11 mouse cellular contexts compared by ENCODE assay signal in genomic region chr4:123237386-123238266, GRCm38 (mm10). TPM values are rescaled to one million over a fixed set of nuclear protein-coding genes. Genes with fewer than 3 reads are reported as not detected.
DNase-seq lines count a peak whose midpoint lies in the region; ATAC-seq and TF ChIP-seq lines count a peak whose summit lies in the region.
"Had no signal": no experiment of that assay in that cellular context is flagged by ENCODE, and none has a peak within 500 bp of the region (broad histone marks: within the 10 kb centered on the region; RNA-seq: fewer than 3 reads in every experiment).

No protein-coding gene starts in this region.

- no peak for TF ChIP-seq CTCF in lung, adult 2 months (IDR thresholded peaks at IDR 0.05; ENCODE audit: insufficient read depth, low read length)

- H3K9ac ChIP-seq in heart, embryonic 12.5 days = no peak overlapping the region
- H3K9ac ChIP-seq in stomach, embryonic 15.5 days = no peak overlapping the region
- no peak overlapping the region for H3K9ac ChIP-seq in forebrain, embryonic 14.5 days (ENCODE audit: low read length)
- no peak overlapping the region for H3K9ac ChIP-seq in midbrain, embryonic 13.5 days (replicated peaks)
- H3K9ac ChIP-seq: liver, embryonic 13.5 days had no signal

- TF ChIP-seq POLR2A in lung, adult 2 months (IDR thresholded peaks at IDR 0.05; ENCODE audit: borderline replicate concordance, extremely low read depth, low read depth, low read length) = peak; percentile 18; the same call in 1 of the 2 replicates

- peak; percentile 61; the same call in 1 of the 2 replicates for ATAC-seq in heart, embryonic 12.5 days (ENCODE audit: insufficient number of reproducible peaks, low FRiP score)
- peak; percentile 25; the same call in 1 of the 2 replicates for ATAC-seq in stomach, embryonic 15.5 days (ENCODE audit: insufficient read depth, low FRiP score, low read depth)
- no peak for ATAC-seq in forebrain, embryonic 14.5 days
- no peak for ATAC-seq in midbrain, embryonic 13.5 days

- peak overlapping the region; percentile 24; the same call in 1 of the 2 replicates for H3K27ac ChIP-seq in heart, embryonic 12.5 days (ENCODE audit: poor library complexity, severe bottlenecking)
- H3K27ac ChIP-seq in limb, embryonic 10.5 days = peak overlapping the region; percentile 50; the same call in 1 of the 2 replicates
- H3K27ac ChIP-seq in stomach, embryonic 15.5 days = peak overlapping the region; percentile 62; the same call in 1 of the 2 replicates
- no peak overlapping the region for H3K27ac ChIP-seq in forebrain, embryonic 14.5 days (ENCODE audit: low read depth, low read length)
- no peak overlapping the region for H3K27ac ChIP-seq in midbrain, embryonic 13.5 days
- H3K27ac ChIP-seq: liver, embryonic 13.5 days had no signal

- no peaks in the 10 kb centered on the region for H3K36me3 ChIP-seq in heart, embryonic 12.5 days
- no peaks in the 10 kb centered on the region for H3K36me3 ChIP-seq in limb, embryonic 10.5 days
- H3K36me3 ChIP-seq in stomach, embryonic 15.5 days = no peaks in the 10 kb centered on the region
- no peaks in the 10 kb centered on the region for H3K36me3 ChIP-seq in forebrain, embryonic 14.5 days (ENCODE audit: control insufficient read depth, insufficient read depth, low read length)
- H3K36me3 ChIP-seq in midbrain, embryonic 13.5 days = no peaks in the 10 kb centered on the region
- H3K36me3 ChIP-seq: liver, embryonic 13.5 days had no signal

- DNase-seq in lung, adult 2 months = no peak
- DNase-seq in lung, postnatal 4 days = no peak
- no peak for DNase-seq in limb, embryonic 10.5 days (ENCODE audit: low spot score)
- no peak for DNase-seq in forebrain, embryonic 14.5 days (ENCODE audit: low spot score)
- DNase-seq in retina, postnatal 1 day = no peak
- DNase-seq: adrenal gland, adult 2 months; liver, embryonic 13.5 days; thymus, postnatal 14 days had no signal

- H3K9me3 ChIP-seq in heart, embryonic 12.5 days (replicated peaks) = no peaks in the 10 kb centered on the region
- H3K9me3 ChIP-seq in limb, embryonic 10.5 days (replicated peaks) = no peaks in the 10 kb centered on the region
- no peaks in the 10 kb centered on the region for H3K9me3 ChIP-seq in stomach, embryonic 15.5 days
- H3K9me3 ChIP-seq in forebrain, embryonic 14.5 days (replicated peaks; ENCODE audit: control insufficient read depth, low read length) = no peaks in the 10 kb centered on the region
- H3K9me3 ChIP-seq in midbrain, embryonic 13.5 days = no peaks in the 10 kb centered on the region
- H3K9me3 ChIP-seq: liver, embryonic 13.5 days had no signal

- peaks cover 25% of the 10 kb centered on the region; the same call in 1 of the 2 replicates for H3K27me3 ChIP-seq in heart, embryonic 12.5 days (replicated peaks)
- H3K27me3 ChIP-seq in limb, embryonic 10.5 days (ENCODE audit: low read depth, poor library complexity, severe bottlenecking) = peaks cover 85% of the 10 kb centered on the region
- H3K27me3 ChIP-seq in stomach, embryonic 15.5 days (replicated peaks) = peaks cover 6% of the 10 kb centered on the region; the same call in 1 of the 2 replicates
- H3K27me3 ChIP-seq in forebrain, embryonic 14.5 days (replicated peaks; ENCODE audit: control insufficient read depth, insufficient read depth, low read length) = peaks cover 39% of the 10 kb centered on the region
- H3K27me3 ChIP-seq in midbrain, embryonic 13.5 days = peaks cover 62% of the 10 kb centered on the region

- no peaks in the 10 kb centered on the region; the same call in 1 of the 2 replicates for H3K4me1 ChIP-seq in lung, adult 2 months (ENCODE audit: control insufficient read depth, insufficient read depth, low read length)
- H3K4me1 ChIP-seq in heart, embryonic 12.5 days (replicated peaks) = peaks cover 58% of the 10 kb centered on the region
- peaks cover 57% of the 10 kb centered on the region for H3K4me1 ChIP-seq in limb, embryonic 10.5 days
- peaks cover 22% of the 10 kb centered on the region for H3K4me1 ChIP-seq in stomach, embryonic 15.5 days
- H3K4me1 ChIP-seq in forebrain, embryonic 14.5 days (ENCODE audit: control insufficient read depth, insufficient read depth, low read length) = peaks cover 7% of the 10 kb centered on the region; the same call in 1 of the 2 replicates
- peaks cover 18% of the 10 kb centered on the region for H3K4me1 ChIP-seq in midbrain, embryonic 13.5 days (replicated peaks)
- H3K4me1 ChIP-seq: liver, embryonic 13.5 days had no signal

- WGBS in lung, adult 2 months = 45% methylated on average over 6 of the region's 6 CpGs
- WGBS in heart, embryonic 12.5 days = 46% methylated on average over 6 of the region's 6 CpGs
- WGBS in limb, embryonic 10.5 days = 74% methylated on average over 6 of the region's 6 CpGs
- 60% methylated on average over 6 of the region's 6 CpGs for WGBS in stomach, embryonic 15.5 days
- 66% methylated on average over 6 of the region's 6 CpGs for WGBS in forebrain, embryonic 14.5 days
- 67% methylated on average over 6 of the region's 6 CpGs for WGBS in midbrain, embryonic 13.5 days

- H3K4me2 ChIP-seq in heart, embryonic 12.5 days = no peak overlapping the region
- H3K4me2 ChIP-seq in stomach, embryonic 15.5 days = no peak overlapping the region
- H3K4me2 ChIP-seq in forebrain, embryonic 14.5 days (ENCODE audit: low read length) = no peak overlapping the region
- no peak overlapping the region for H3K4me2 ChIP-seq in midbrain, embryonic 13.5 days (replicated peaks)
- H3K4me2 ChIP-seq: liver, embryonic 13.5 days had no signal

- no peak overlapping the region for H3K4me3 ChIP-seq in lung, adult 2 months (replicated peaks; ENCODE audit: extremely low read depth, low read depth, low read length)
- no peak overlapping the region for H3K4me3 ChIP-seq in heart, embryonic 12.5 days
- no peak overlapping the region for H3K4me3 ChIP-seq in limb, embryonic 10.5 days
- H3K4me3 ChIP-seq in stomach, embryonic 15.5 days (replicated peaks) = no peak overlapping the region
- H3K4me3 ChIP-seq in forebrain, embryonic 14.5 days (ENCODE audit: low read depth, low read length) = no peak overlapping the region
- no peak overlapping the region for H3K4me3 ChIP-seq in midbrain, embryonic 13.5 days (replicated peaks)
- H3K4me3 ChIP-seq: liver, embryonic 13.5 days had no signal

RNA-seq across cellular contexts. Expression of gene Heyl, which starts 4.3 kb away (rescaled TPM):
- polyA plus RNA-seq in lung, adult 2 months (2012; rRNA removed) = 17.9 and 18.0 TPM in 2 replicates
- polyA plus RNA-seq in heart, embryonic 12.5 days (2016; fragmentation: Nextera tagmentation; extraction: Ambion mirVana) = 6.8 and 7.3 TPM in 2 replicates
- 1.8 and 2.2 TPM in 2 replicates for polyA plus RNA-seq in limb, embryonic 10.5 days (2016; fragmentation: Nextera tagmentation; extraction: Ambion mirVana)
- polyA plus RNA-seq in stomach, embryonic 15.5 days (2015; fragmentation: Nextera tagmentation; extraction: Ambion mirVana) = 14.1 and 18.9 TPM in 2 replicates
- 5.4 and 6.7 TPM in 2 replicates for polyA plus RNA-seq in forebrain, embryonic 14.5 days (2014; fragmentation: Nextera tagmentation; extraction: Ambion mirVana)
- 5.5 and 6.6 TPM in 2 replicates for polyA plus RNA-seq in midbrain, embryonic 13.5 days (2015; fragmentation: Nextera tagmentation; extraction: Ambion mirVana)

RNA-seq across cellular contexts. Expression of gene Pabpc4, which starts 24.5 kb away (rescaled TPM):
- 60.3 and 65.4 TPM in 2 replicates for polyA plus RNA-seq in lung, adult 2 months (2012; rRNA removed)
- 62.7 and 63.0 TPM in 2 replicates for polyA plus RNA-seq in heart, embryonic 12.5 days (2016; fragmentation: Nextera tagmentation; extraction: Ambion mirVana)
- 54.1 and 64.4 TPM in 2 replicates for polyA plus RNA-seq in limb, embryonic 10.5 days (2016; fragmentation: Nextera tagmentation; extraction: Ambion mirVana)
- polyA plus RNA-seq in stomach, embryonic 15.5 days (2015; fragmentation: Nextera tagmentation; extraction: Ambion mirVana) = 49.0 and 50.2 TPM in 2 replicates
- 35.6 and 36.3 TPM in 2 replicates for polyA plus RNA-seq in forebrain, embryonic 14.5 days (2014; fragmentation: Nextera tagmentation; extraction: Ambion mirVana)
- polyA plus RNA-seq in midbrain, embryonic 13.5 days (2015; fragmentation: Nextera tagmentation; extraction: Ambion mirVana) = 25.5 and 27.1 TPM in 2 replicates

RNA-seq across cellular contexts. Expression of gene Nt5c1a, which starts 36.3 kb away (rescaled TPM):
- polyA plus RNA-seq in lung, adult 2 months (2012; rRNA removed) = 0.69 and 0.77 TPM in 2 replicates
- polyA plus RNA-seq in heart, embryonic 12.5 days (2016; fragmentation: Nextera tagmentation; extraction: Ambion mirVana) = 0.92 TPM in 2 replicates
- polyA plus RNA-seq in limb, embryonic 10.5 days (2016; fragmentation: Nextera tagmentation; extraction: Ambion mirVana) = not detected in 2 replicates
- polyA plus RNA-seq in stomach, embryonic 15.5 days (2015; fragmentation: Nextera tagmentation; extraction: Ambion mirVana) = not detected in 2 replicates
- not detected in 2 replicates for polyA plus RNA-seq in forebrain, embryonic 14.5 days (2014; fragmentation: Nextera tagmentation; extraction: Ambion mirVana)
- not detected in 2 replicates for polyA plus RNA-seq in midbrain, embryonic 13.5 days (2015; fragmentation: Nextera tagmentation; extraction: Ambion mirVana)
- polyA plus RNA-seq: liver, embryonic 13.5 days had no signal

RNA-seq across cellular contexts. Expression of gene Hpcal4, which starts 54.6 kb away (rescaled TPM):
- polyA plus RNA-seq in lung, adult 2 months (2012; rRNA removed) = 2.6 and 2.8 TPM in 2 replicates
- polyA plus RNA-seq in heart, embryonic 12.5 days (2016; fragmentation: Nextera tagmentation; extraction: Ambion mirVana) = 1.6 TPM in 2 replicates
- polyA plus RNA-seq in limb, embryonic 10.5 days (2016; fragmentation: Nextera tagmentation; extraction: Ambion mirVana) = 0.28 and 0.48 TPM in 2 replicates
- 3.5 and 3.6 TPM in 2 replicates for polyA plus RNA-seq in stomach, embryonic 15.5 days (2015; fragmentation: Nextera tagmentation; extraction: Ambion mirVana)
- polyA plus RNA-seq in forebrain, embryonic 14.5 days (2014; fragmentation: Nextera tagmentation; extraction: Ambion mirVana) = 19.9 and 34.7 TPM in 2 replicates
- 14.1 and 16.5 TPM in 2 replicates for polyA plus RNA-seq in midbrain, embryonic 13.5 days (2015; fragmentation: Nextera tagmentation; extraction: Ambion mirVana)
- polyA plus RNA-seq: liver, embryonic 13.5 days had no signal

Comparison
In these comparisons a context has a peak if more than half of its experiments do, and no peak if none do; other contexts are left out.
1. ATAC-seq: peak in heart, embryonic 12.5 days (single experiment) and stomach, embryonic 15.5 days (single experiment); none in forebrain, embryonic 14.5 days (single experiment) and midbrain, embryonic 13.5 days (single experiment).
2. H3K27ac ChIP-seq: peak in heart, embryonic 12.5 days (single experiment), limb, embryonic 10.5 days (single experiment) and stomach, embryonic 15.5 days (single experiment); none in forebrain, embryonic 14.5 days (single experiment) and midbrain, embryonic 13.5 days (single experiment).